In the genomic region with DNA sequence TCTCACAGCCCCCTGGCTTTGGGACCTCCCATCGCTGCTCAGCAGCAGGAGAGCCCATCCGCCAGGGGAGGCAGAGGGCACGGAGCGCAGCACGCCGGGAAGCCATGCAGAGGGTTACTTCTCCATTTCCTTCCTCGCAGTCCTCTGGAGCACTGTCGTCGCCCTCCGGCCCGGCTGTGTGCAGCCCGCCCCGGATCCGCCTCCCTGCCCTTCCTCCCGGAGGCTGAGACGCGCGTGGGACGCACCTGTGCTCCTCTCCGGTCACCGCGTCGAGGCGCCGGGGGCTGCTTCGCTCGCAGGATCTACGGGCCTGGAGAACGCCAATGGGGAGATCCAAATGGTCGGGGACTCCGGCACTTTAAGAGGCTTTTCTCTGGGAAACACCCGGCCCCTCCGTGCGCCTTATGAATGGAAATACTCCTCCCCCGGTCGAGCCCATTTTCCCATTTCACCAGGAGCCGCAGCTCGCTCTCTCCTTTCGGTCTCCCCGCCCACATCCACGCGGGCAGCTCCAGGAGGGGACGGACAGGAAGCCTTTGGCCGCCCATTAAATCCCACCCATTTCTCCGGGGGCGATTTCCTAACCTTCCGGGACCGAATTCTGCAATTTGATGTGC, we compare ENCODE assay signal across 8 mouse cellular contexts. TPM values are rescaled to one million over a fixed set of nuclear protein-coding genes. Genes with fewer than 3 reads are reported as not detected.
A peak's percentile ranks its signal among the peaks of the same experiment; 100 is the strongest.
DNase-seq lines count a peak whose midpoint lies in the region; ATAC-seq and TF ChIP-seq lines count a peak whose summit lies in the region.

A gene (plus strand): TSS at position 82 of the 617 bp plus-strand sequence.

- DNase-seq in thymus, postnatal 25 days: peak; percentile 1
- no peak for DNase-seq in thymus, adult 2 months
- peak; percentile 72 for DNase-seq in embryo, embryonic 11 days
- DNase-seq in kidney, postnatal 36 days: peak; percentile 12 to 33
- peak; percentile 43 for DNase-seq in liver, embryonic 11.5 days (ENCODE audit: low spot score)
- DNase-seq in urinary bladder, postnatal 4 days (ENCODE audit: low spot score in 2 of 2): peak; percentile 25 to 62

- H3K9ac ChIP-seq in heart, embryonic 16.5 days (ENCODE audit: low read length): no peak within 1 kb of the TSS
- H3K9ac ChIP-seq in liver, embryonic 11.5 days (ENCODE audit: low read depth, low read length): no peak within 1 kb of the TSS
- peak within 1 kb of the TSS; percentile 73 for H3K9ac ChIP-seq in neural tube, embryonic 12.5 days

- H3K36me3 ChIP-seq in thymus, adult 2 months (ENCODE audit: control insufficient read depth, insufficient read depth, low read length): no peaks in the 10 kb centered on the region
- no peaks in the 10 kb centered on the region for H3K36me3 ChIP-seq in heart, embryonic 16.5 days (ENCODE audit: control insufficient read depth, insufficient read depth)
- H3K36me3 ChIP-seq in liver, embryonic 11.5 days (ENCODE audit: control insufficient read depth, insufficient read depth, low read length): no peaks in the 10 kb centered on the region
- H3K36me3 ChIP-seq in neural tube, embryonic 12.5 days: no peaks in the 10 kb centered on the region

- WGBS in thymus, adult 2 months: 2% methylated on average over 48 of the region's 48 CpGs
- under 1% methylated on average over 48 of the region's 48 CpGs for WGBS in heart, embryonic 16.5 days
- WGBS in liver, embryonic 11.5 days: under 1% methylated on average over 48 of the region's 48 CpGs
- under 1% methylated on average over 48 of the region's 48 CpGs for WGBS in neural tube, embryonic 12.5 days

- H3K9me3 ChIP-seq in heart, embryonic 16.5 days (replicated peaks; ENCODE audit: control insufficient read depth, low read length): no peaks in the 10 kb centered on the region
- H3K9me3 ChIP-seq in liver, embryonic 11.5 days (ENCODE audit: control insufficient read depth, low read length): no peaks in the 10 kb centered on the region
- no peaks in the 10 kb centered on the region for H3K9me3 ChIP-seq in neural tube, embryonic 12.5 days

- ATAC-seq in heart, embryonic 16.5 days (replicated peaks; ENCODE audit: extremely low read depth, insufficient read depth, low FRiP score): peak; percentile 41
- peak; percentile 31; the same call in 1 of the 2 replicates for ATAC-seq in liver, embryonic 11.5 days (replicated peaks; ENCODE audit: low FRiP score)
- peak; percentile 84 for ATAC-seq in neural tube, embryonic 12.5 days (ENCODE audit: low FRiP score, low read depth)

- TF ChIP-seq POLR2A in thymus, adult 2 months (IDR thresholded peaks at IDR 0.05; ENCODE audit: control insufficient read depth, extremely low read depth, insufficient read depth, low read length, poor library complexity): no peak

- H3K4me2 ChIP-seq in heart, embryonic 16.5 days (ENCODE audit: low read depth, low read length): peak within 1 kb of the TSS; percentile 95
- peak within 1 kb of the TSS; percentile 81 for H3K4me2 ChIP-seq in liver, embryonic 11.5 days
- H3K4me2 ChIP-seq in neural tube, embryonic 12.5 days (replicated peaks): peak within 1 kb of the TSS; percentile 88

- H3K4me3 ChIP-seq in thymus, adult 2 months (ENCODE audit: control insufficient read depth, insufficient read depth, low read length): no peak within 1 kb of the TSS
- H3K4me3 ChIP-seq in heart, embryonic 16.5 days (ENCODE audit: low read length): peak within 1 kb of the TSS; percentile 61
- H3K4me3 ChIP-seq in liver, embryonic 11.5 days (ENCODE audit: low read depth, low read length): peak within 1 kb of the TSS; percentile 51
- peak within 1 kb of the TSS; percentile 59 for H3K4me3 ChIP-seq in neural tube, embryonic 12.5 days

- peaks cover 3% of the 10 kb centered on the region; the same call in 1 of the 2 replicates for H3K27me3 ChIP-seq in thymus, adult 2 months (ENCODE audit: control insufficient read depth, insufficient read depth, low read length)
- H3K27me3 ChIP-seq in heart, embryonic 16.5 days (ENCODE audit: control insufficient read depth, insufficient read depth, low read length): peaks cover 20% of the 10 kb centered on the region
- H3K27me3 ChIP-seq in liver, embryonic 11.5 days (replicated peaks; ENCODE audit: control insufficient read depth, insufficient read depth, low read length): peaks cover 21% of the 10 kb centered on the region
- peaks cover 9% of the 10 kb centered on the region; the same call in 1 of the 2 replicates for H3K27me3 ChIP-seq in neural tube, embryonic 12.5 days (replicated peaks)

- no peaks in the 10 kb centered on the region for H3K4me1 ChIP-seq in thymus, adult 2 months (replicated peaks; ENCODE audit: control insufficient read depth, insufficient read depth, low read length)
- peaks cover 6% of the 10 kb centered on the region; the same call in 1 of the 2 replicates for H3K4me1 ChIP-seq in heart, embryonic 16.5 days (ENCODE audit: control insufficient read depth, insufficient read depth, low read length)
- no peaks in the 10 kb centered on the region; the same call in 1 of the 2 replicates for H3K4me1 ChIP-seq in liver, embryonic 11.5 days (replicated peaks; ENCODE audit: control insufficient read depth, insufficient read depth, low read length)
- peaks cover 5% of the 10 kb centered on the region; the same call in 1 of the 2 replicates for H3K4me1 ChIP-seq in neural tube, embryonic 12.5 days

- TF ChIP-seq CTCF in thymus, adult 2 months (IDR thresholded peaks at IDR 0.05; ENCODE audit: borderline replicate concordance, control insufficient read depth, extremely low read depth, insufficient read depth, low read length, poor library complexity): no peak

- no peak within 1 kb of the TSS for H3K27ac ChIP-seq in thymus, adult 2 months (ENCODE audit: control insufficient read depth, insufficient read depth, low read length)
- H3K27ac ChIP-seq in heart, embryonic 16.5 days (ENCODE audit: low read length): no peak within 1 kb of the TSS
- H3K27ac ChIP-seq in liver, embryonic 11.5 days (ENCODE audit: low read depth, low read length): no peak within 1 kb of the TSS
- peak within 1 kb of the TSS; percentile 91 for H3K27ac ChIP-seq in neural tube, embryonic 12.5 days

RNA-seq across cellular contexts. Expression of the gene that starts here (rescaled TPM):
- 1.1 and 1.3 TPM in 2 replicates for polyA plus RNA-seq in thymus, adult 2 months (2012; rRNA removed)
- polyA plus RNA-seq in heart, embryonic 16.5 days (2015; fragmentation: Nextera tagmentation; extraction: Ambion mirVana): 0.30 and 0.37 TPM in 2 replicates
- 0.04 and 0.23 TPM in 2 replicates for polyA plus RNA-seq in liver, embryonic 11.5 days (2014; fragmentation: Nextera tagmentation; extraction: Ambion mirVana)
- 4.0 and 4.8 TPM in 2 replicates for polyA plus RNA-seq in neural tube, embryonic 12.5 days (2016; fragmentation: Nextera tagmentation; extraction: Ambion mirVana)

Comparison
In these comparisons a context has a peak if more than half of its experiments do, and no peak if none do; other contexts are left out.
1. Peak in ATAC-seq, H3K4me3 ChIP-seq and H3K4me2 ChIP-seq in heart, embryonic 16.5 days; RNA of the gene not detected or under 1 TPM.
2. Peak in DNase-seq, ATAC-seq, H3K4me3 ChIP-seq and H3K4me2 ChIP-seq in liver, embryonic 11.5 days; RNA of the gene not detected or under 1 TPM.
3. ATAC-seq: peak in every context shown above with its lines; median percentile 84 in neural tube, embryonic 12.5 days; 41 in heart, embryonic 16.5 days; 31 in liver, embryonic 11.5 days.